Mouse (Mus musculus) midbrain, postnatal 0 days (tissue): ENCODE data around the gene Smtn. TPM values are rescaled to one million over a fixed set of nuclear protein-coding genes. Genes with fewer than 3 reads are reported as not detected.

Source experiments
- ATAC-seq: fragments of 200-750 bp; cut with Nextera tagmentation; 2 replicates; pipeline ENCODE4 v1.8.0; 2017; ENCODE audit warnings: moderate number of reproducible peaks, mild to moderate bottlenecking, moderate TSS enrichment, moderate library complexity; ENCODE audit not compliant: low FRiP score
- DNase-seq: peaks from one replicate; pipeline ENCODE4 v3.0.0-alpha.2; 2015; ENCODE audit warnings: low spot score
- H3K27ac ChIP-seq: fragments of 300-500 bp; sonication (generic); 2 replicates; pipeline ENCODE4 v1.5.1; 2014; ENCODE audit warnings: low read depth, mild to moderate bottlenecking, low read length, mixed read lengths
- H3K27me3 ChIP-seq: fragments of 300-500 bp; sonication (generic); 2 replicates; pipeline ENCODE4 v1.6.1; 2014; ENCODE audit warnings: low read length, control low read depth, mixed read lengths; ENCODE audit not compliant: insufficient read depth
- H3K36me3 ChIP-seq: fragments of 300-500 bp; sonication (generic); 2 replicates; pipeline ENCODE4 v1.6.1; 2014; ENCODE audit warnings: low read length, control low read depth, mixed read lengths; ENCODE audit not compliant: insufficient read depth
- H3K4me1 ChIP-seq: fragments of 300-500 bp; sonication (generic); 2 replicates; pipeline ENCODE4 v1.6.1; 2014; ENCODE audit warnings: mild to moderate bottlenecking, control low read depth, antibody characterized with exemption, low read length, mixed read lengths; ENCODE audit not compliant: insufficient read depth
- H3K4me2 ChIP-seq: fragments of 300-500 bp; sonication (generic); 2 replicates; pipeline ENCODE4 v1.6.1; 2014; ENCODE audit warnings: low read depth, mild to moderate bottlenecking, low read length, mixed read lengths; ENCODE audit not compliant: poor library complexity, severe bottlenecking
- H3K4me3 ChIP-seq: fragments of 300-500 bp; sonication (generic); 2 replicates; pipeline ENCODE4 v1.5.1; 2014; ENCODE audit warnings: low read depth, mild to moderate bottlenecking, low read length, moderate library complexity
- H3K9ac ChIP-seq: fragments of 300-500 bp; sonication (generic); replicated peaks from 2 replicates; pipeline ENCODE4 v1.6.1; 2014; ENCODE audit warnings: mild to moderate bottlenecking, low read length, moderate library complexity, mixed read lengths; ENCODE audit not compliant: poor library complexity, severe bottlenecking
- H3K9me3 ChIP-seq: fragments of 300-500 bp; sonication (generic); 2 replicates; pipeline ENCODE4 v1.6.1; 2016; ENCODE audit warnings: low read length, control low read depth
- CTCF ChIP-seq: IDR thresholded peaks from 2 replicates; pipeline ENCODE4 v1.5.1; 2016; ENCODE audit warnings: antibody characterized with exemption, mild to moderate bottlenecking
- WGBS: fragments of 180-500 bp; shearing (Covaris S2); extraction: QIAGEN DNeasy Blood & Tissue Kit; methylation state at CpG from one replicate; pipeline ENCODE4 v1.1.7; 2014; 5-methylcytosine and 5-hydroxymethylcytosine counted together
- polyA plus RNA-seq: library from polyadenylated mRNA; unstranded; fragments of >200 nt; fragmentation: Nextera tagmentation; extraction: Ambion mirVana; gene quantifications from 2 replicates; pipeline ENCODE4 v1.2.1, GENCODE M21; 2015
- total RNA-seq: library from RNA; depleted of rRNA; stranded (reverse); fragments of >200 nt; gene quantifications from 2 replicates; pipeline ENCODE4 v1.2.3, GENCODE M21; 2014

The Smtn gene
- total and polyA plus RNA-seq, 2 experiments from 2014 or later, result 8.1 to 9.9 TPM

- H3K27me3 ChIP-seq, result no peaks in the 10 kb centered on the region
- no peak overlapping the region for H3K27ac ChIP-seq
- no peaks in the 10 kb centered on the region for H3K36me3 ChIP-seq
- DNase-seq (no peak), ATAC-seq (no peak)
- no peak overlapping the region for H3K9ac ChIP-seq
- H3K9me3 ChIP-seq, result no peaks in the 10 kb centered on the region
- WGBS, result 73% methylated on average over 7 of the region's 7 CpGs
- no peak overlapping the region for H3K4me2 ChIP-seq
- no peaks in the 10 kb centered on the region for H3K4me1 ChIP-seq
- TF ChIP-seq CTCF, result no peak
- H3K4me3 ChIP-seq, result no peak overlapping the region
Observed at GRCm38 (mm10) chr11:3580306-3581084, 40.1 kb upstream of the Smtn start.

DNA sequence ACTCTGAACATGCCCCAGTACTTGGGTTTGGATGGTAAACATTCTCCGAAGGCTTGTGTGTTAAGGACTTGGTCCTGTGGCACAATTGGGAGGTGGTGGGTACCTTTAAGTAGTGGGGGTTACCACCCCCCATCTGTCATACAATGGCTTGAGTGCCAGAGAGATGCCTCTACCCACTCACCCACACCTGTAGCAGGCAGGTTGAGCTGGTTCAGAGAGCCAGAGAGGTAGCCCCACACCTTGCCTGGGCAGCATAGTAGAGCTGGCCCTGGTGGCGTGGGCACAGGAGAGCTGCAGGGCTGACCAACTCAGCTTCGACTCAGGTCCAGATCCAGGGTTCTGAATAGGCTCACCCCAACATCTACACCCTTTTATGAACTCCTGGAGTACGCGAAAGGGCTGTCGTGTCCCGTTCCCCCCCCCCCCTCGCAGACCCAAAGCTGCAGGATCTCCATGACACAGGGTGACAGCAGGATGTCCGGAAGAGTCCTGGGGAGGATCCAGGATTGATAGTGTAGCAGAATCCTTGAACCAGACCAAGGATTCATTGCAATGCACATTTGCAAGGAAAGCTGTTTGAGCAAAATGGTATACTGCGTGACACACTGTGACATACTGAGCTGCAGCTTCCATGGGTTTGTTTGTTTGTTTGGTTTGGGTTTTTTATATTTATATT lies 37.8 kb upstream of the Smtn start:
- Histone ChIP-seq H3K4me1 (no peaks in the 10 kb centered on the region), H3K9me3 (no peaks in the 10 kb centered on the region), H3K36me3 (no peaks in the 10 kb centered on the region), H3K27me3 (no peaks in the 10 kb centered on the region), H3K27ac (no peak overlapping the region), H3K9ac (no peak overlapping the region), H3K4me2 (no peak overlapping the region), H3K4me3 (no peak overlapping the region)
- ATAC-seq (no peak), DNase-seq (no peak)
- WGBS, result 81% methylated on average over 10 of the region's 10 CpGs
- TF ChIP-seq CTCF, result no peak

DNA sequence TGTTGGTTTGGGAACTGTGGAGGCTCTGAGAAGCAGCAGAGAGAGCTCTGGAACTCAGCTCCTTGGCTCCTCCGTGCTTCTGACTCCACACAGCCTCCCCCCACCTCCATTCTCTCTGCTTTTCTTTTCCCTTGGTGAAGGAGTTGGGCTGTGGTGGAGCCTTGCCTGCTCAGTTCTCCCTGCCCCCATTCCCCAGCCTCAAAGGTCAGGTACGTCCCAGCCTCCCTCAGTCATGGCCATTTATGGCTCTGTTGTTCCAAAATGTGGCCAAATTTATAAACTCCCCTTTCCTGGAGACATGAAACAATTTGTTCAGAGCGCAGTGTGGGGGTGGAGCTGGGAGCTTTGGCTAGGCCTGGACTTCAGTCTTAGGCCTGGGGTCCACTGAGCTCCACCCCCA lies 34.8 kb upstream of the Smtn start:
- no peak for ATAC-seq
- no peak overlapping the region for H3K9ac ChIP-seq
- 47% methylated on average over 3 of the region's 3 CpGs for WGBS
- no peak overlapping the region for H3K4me3 ChIP-seq
- no peaks in the 10 kb centered on the region for H3K27me3 ChIP-seq
- no peak overlapping the region for H3K4me2 ChIP-seq
- no peak overlapping the region for H3K27ac ChIP-seq
- TF ChIP-seq CTCF, result no peak
- DNase-seq, result no peak
- no peaks in the 10 kb centered on the region for H3K36me3 ChIP-seq
- no peaks in the 10 kb centered on the region for H3K4me1 ChIP-seq
- H3K9me3 ChIP-seq, result no peaks in the 10 kb centered on the region

GRCm38 (mm10) chr11:3573092-3573491 lies 32.7 kb upstream of the Smtn start:
- Histone ChIP-seq H3K27ac (no peak overlapping the region), H3K36me3 (no peaks in the 10 kb centered on the region), H3K4me1 (no peaks in the 10 kb centered on the region), H3K9ac (no peak overlapping the region), H3K27me3 (no peaks in the 10 kb centered on the region), H3K9me3 (no peaks in the 10 kb centered on the region), H3K4me3 (no peak overlapping the region), H3K4me2 (no peak overlapping the region)
- TF ChIP-seq CTCF, result no peak
- DNase-seq (peak; percentile 24), ATAC-seq (no peak)
- WGBS, result 31% methylated on average over 9 of the region's 9 CpGs

- no peak for TF ChIP-seq CTCF
- 91% methylated on average over 6 of the region's 6 CpGs for WGBS
- Histone ChIP-seq H3K9me3 (no peaks in the 10 kb centered on the region), H3K4me1 (no peaks in the 10 kb centered on the region), H3K9ac (no peak overlapping the region), H3K27ac (no peak overlapping the region), H3K27me3 (no peaks in the 10 kb centered on the region), H3K4me2 (no peak overlapping the region), H3K4me3 (no peak overlapping the region), H3K36me3 (no peaks in the 10 kb centered on the region)
- no peak for ATAC-seq
- no peak for DNase-seq
Observed at GRCm38 (mm10) chr11:3572181-3572580, 31.8 kb upstream of the Smtn start.

- DNase-seq (no peak), ATAC-seq (no peak)
- Histone ChIP-seq H3K4me1 (no peaks in the 10 kb centered on the region), H3K4me2 (no peak overlapping the region), H3K9me3 (no peaks in the 10 kb centered on the region), H3K36me3 (no peaks in the 10 kb centered on the region), H3K27ac (no peak overlapping the region), H3K9ac (no peak overlapping the region), H3K27me3 (no peaks in the 10 kb centered on the region), H3K4me3 (no peak overlapping the region)
- 83% methylated on average over 8 of the region's 8 CpGs for WGBS
- TF ChIP-seq CTCF, result no peak
Observed at GRCm38 (mm10) chr11:3570321-3570720, 29.9 kb upstream of the Smtn start.
